Mouse (Mus musculus) forebrain, embryonic 13.5 days (tissue): Measurements from ENCODE around the gene Cacng5. TPM values are rescaled to one million over a fixed set of nuclear protein-coding genes. Genes with fewer than 3 reads are reported as not detected.

Experiments
- ATAC-seq: fragments of 200-750 bp; cut with Nextera tagmentation; 2 replicates; pipeline ENCODE4 v1.8.0; 2017
- H3K27ac ChIP-seq: fragments of 300-500 bp; sonication (generic); 2 replicates; pipeline ENCODE4 v1.5.1; 2015; ENCODE audit warnings: inconsistent platforms, mild to moderate bottlenecking, moderate library complexity
- H3K27me3 ChIP-seq: fragments of 300-500 bp; sonication (generic); 2 replicates; pipeline ENCODE4 v1.6.1; 2015; ENCODE audit warnings: mild to moderate bottlenecking, inconsistent platforms
- H3K36me3 ChIP-seq: fragments of 300-500 bp; sonication (generic); 2 replicates; pipeline ENCODE4 v1.6.1; 2015; ENCODE audit warnings: mild to moderate bottlenecking, inconsistent platforms; ENCODE audit not compliant: poor library complexity, severe bottlenecking
- H3K4me1 ChIP-seq: fragments of 300-500 bp; sonication (generic); 2 replicates; pipeline ENCODE4 v1.6.1; 2015; ENCODE audit warnings: inconsistent platforms
- H3K4me2 ChIP-seq: fragments of 300-500 bp; sonication (generic); 2 replicates; pipeline ENCODE4 v1.6.1; 2015; ENCODE audit warnings: inconsistent platforms, mild to moderate bottlenecking, moderate library complexity
- H3K4me3 ChIP-seq: fragments of 300-500 bp; sonication (generic); 2 replicates; pipeline ENCODE4 v1.5.1; 2015; ENCODE audit warnings: mild to moderate bottlenecking, inconsistent platforms
- H3K9ac ChIP-seq: fragments of 300-500 bp; sonication (generic); 2 replicates; pipeline ENCODE4 v1.6.1; 2015; ENCODE audit warnings: mild to moderate bottlenecking, inconsistent platforms
- H3K9me3 ChIP-seq: fragments of 300-500 bp; sonication (generic); replicated peaks from 2 replicates; pipeline ENCODE4 v1.6.1; 2016; ENCODE audit warnings: inconsistent platforms
- WGBS: fragments of 180-500 bp; shearing (Covaris S2); methylation state at CpG from one replicate; pipeline ENCODE4 v1.1.7; 2015; 5-methylcytosine and 5-hydroxymethylcytosine counted together
- polyA plus RNA-seq: library from polyadenylated mRNA; unstranded; fragments of >200 nt; fragmentation: Nextera tagmentation; extraction: Ambion mirVana; gene quantifications from 2 replicates; pipeline ENCODE4 v1.2.1, GENCODE M21; 2015

The Cacng5 gene
- polyA plus RNA-seq, 1 experiment from 2014 or later, result 1.4 TPM

DNA sequence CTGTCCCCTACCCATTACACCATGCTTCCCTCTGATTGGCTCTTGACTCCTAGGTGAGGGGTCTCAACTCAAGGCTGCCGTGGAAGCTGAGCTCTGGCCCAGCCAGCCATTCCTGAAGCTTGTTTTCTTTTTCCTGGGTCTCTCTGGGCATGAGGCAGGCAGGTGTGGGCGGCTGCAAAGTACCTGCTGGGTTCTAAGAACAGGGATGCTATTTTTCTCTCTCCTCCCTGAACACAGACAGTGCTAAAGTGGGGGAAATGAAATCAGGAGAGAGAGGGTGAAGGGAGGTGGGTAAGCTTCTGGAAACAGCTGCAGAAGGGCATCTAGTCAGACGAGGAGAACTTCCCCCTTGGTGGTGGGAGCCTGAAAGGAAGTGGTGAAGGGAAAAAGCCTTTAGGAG lies 14.9 kb upstream of the Cacng5 start:
- no peaks in the 10 kb centered on the region for H3K4me1 ChIP-seq
- ATAC-seq, result no peak

DNA sequence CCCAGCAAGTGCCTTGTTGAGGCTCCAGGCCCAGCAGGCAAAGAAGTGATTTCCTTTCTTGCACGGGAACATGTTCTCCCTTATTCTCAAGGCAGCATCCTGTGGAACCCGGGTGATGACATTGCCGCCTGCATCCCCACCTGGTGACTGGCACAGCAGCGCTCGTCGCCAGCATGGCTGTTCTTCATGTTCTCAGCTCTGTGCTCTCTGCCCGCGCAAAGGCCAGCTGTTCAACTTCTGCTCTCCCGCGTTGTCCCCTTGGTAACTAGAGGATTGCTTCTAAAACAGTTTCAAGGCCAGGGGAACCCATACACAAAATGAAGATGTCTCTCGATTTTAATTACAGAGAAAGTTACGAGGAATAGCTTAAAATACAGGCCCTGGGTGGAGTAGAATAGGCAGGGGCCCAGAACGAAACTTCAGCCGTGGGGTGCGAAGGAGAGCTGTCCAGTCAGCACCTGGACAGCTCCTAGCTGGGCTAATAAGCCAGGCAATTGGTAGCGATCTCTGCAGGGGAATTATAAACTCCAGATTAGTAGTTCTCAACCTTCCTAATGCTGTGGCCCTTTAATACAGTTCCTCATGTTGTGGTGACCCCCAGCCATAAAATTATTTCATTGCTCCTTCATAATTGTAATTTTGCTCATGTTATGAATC lies 5.1 kb upstream of the Cacng5 start:
- Histone ChIP-seq H3K4me3 (no peak overlapping the region), H3K27ac (no peak overlapping the region; the same call in 1 of the 2 replicates), H3K9ac (no peak overlapping the region), H3K36me3 (no peaks in the 10 kb centered on the region), H3K27me3 (peaks cover 11% of the 10 kb centered on the region), H3K4me2 (no peak overlapping the region), H3K4me1 (peaks cover 22% of the 10 kb centered on the region), H3K9me3 (no peaks in the 10 kb centered on the region)
- 38% methylated on average over 16 of the region's 16 CpGs for WGBS
- no peak for ATAC-seq

More for the DNA sequence above, 14.9 kb upstream of the Cacng5 start:
- no peak overlapping the region for H3K4me3 ChIP-seq
- H3K27ac ChIP-seq, result no peak overlapping the region
- no peak overlapping the region for H3K4me2 ChIP-seq
- H3K9ac ChIP-seq, result no peak overlapping the region
- no peaks in the 10 kb centered on the region for H3K27me3 ChIP-seq
- no peaks in the 10 kb centered on the region for H3K36me3 ChIP-seq
- no peaks in the 10 kb centered on the region for H3K9me3 ChIP-seq
- WGBS, result 69% methylated on average over 3 of the region's 3 CpGs

DNA sequence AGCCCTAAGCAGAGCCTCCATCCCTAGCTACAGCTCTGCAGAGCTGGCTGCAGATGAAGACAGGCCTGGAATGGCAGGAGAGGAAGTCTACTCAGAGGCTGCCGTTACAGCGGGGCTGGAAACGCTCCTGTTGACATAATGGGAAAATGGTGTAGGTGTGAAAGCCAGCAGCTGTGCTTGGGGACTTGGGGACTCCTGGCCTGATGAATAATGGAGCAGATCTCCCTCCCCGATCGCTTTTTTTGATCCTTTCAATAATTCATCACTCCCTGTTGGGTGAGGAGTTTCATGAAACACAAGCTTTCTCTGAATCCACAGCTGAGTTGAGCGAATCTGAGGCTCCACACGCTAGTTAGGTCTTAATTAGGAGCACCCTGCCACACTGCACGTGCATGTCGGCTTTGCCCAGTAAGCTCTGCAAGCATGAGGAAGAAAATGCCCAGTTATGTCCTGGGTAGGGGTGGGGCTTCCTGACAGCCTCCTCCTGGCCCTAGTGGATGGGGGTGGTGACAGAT lies 2.9 kb upstream of the Cacng5 start:
- 31% methylated on average over 9 of the region's 9 CpGs for WGBS
- H3K4me3 ChIP-seq, result no peak overlapping the region
- H3K36me3 ChIP-seq, result no peaks in the 10 kb centered on the region
- H3K27me3 ChIP-seq, result peaks cover 23% of the 10 kb centered on the region
- H3K9me3 ChIP-seq, result no peaks in the 10 kb centered on the region
- H3K27ac ChIP-seq, result peak overlapping the region; percentile 37
- peak; percentile 64 for ATAC-seq
- H3K9ac ChIP-seq, result no peak overlapping the region
- H3K4me1 ChIP-seq, result peaks cover 30% of the 10 kb centered on the region
- H3K4me2 ChIP-seq, result 0 out of 2 replicates have a peak overlapping the region, but pooled peaks have one; percentile 8

DNA sequence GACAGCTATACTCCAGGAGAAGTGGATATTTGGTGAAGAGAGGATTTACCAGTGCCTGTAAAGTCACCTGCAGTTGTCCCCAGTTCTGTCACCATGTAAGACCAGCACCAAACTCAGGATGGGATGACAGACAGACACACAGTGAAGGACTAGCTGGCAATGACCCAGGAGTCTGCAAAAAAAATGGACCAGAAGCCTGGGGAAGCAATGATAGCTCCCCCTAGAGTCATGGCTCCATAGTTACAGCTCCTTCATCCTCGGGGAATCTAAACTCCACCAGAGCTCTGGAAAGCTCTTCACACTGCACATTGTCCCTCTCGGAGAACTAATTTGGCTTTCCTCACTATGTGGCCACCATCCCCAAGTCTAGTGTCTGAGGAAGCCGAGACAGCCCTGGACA lies 1.5 kb downstream of the Cacng5 start:
- H3K4me1 ChIP-seq, result peaks cover 21% of the 10 kb centered on the region
- no peak overlapping the region for H3K27ac ChIP-seq
- H3K9ac ChIP-seq, result no peak overlapping the region
- 55% methylated on average over 3 of the region's 3 CpGs for WGBS
- peaks cover 23% of the 10 kb centered on the region for H3K27me3 ChIP-seq
- no peak overlapping the region for H3K4me3 ChIP-seq
- no peaks in the 10 kb centered on the region for H3K36me3 ChIP-seq
- H3K9me3 ChIP-seq, result peaks cover 5% of the 10 kb centered on the region; the same call in 1 of the 2 replicates
- H3K4me2 ChIP-seq, result no peak overlapping the region
- no peak for ATAC-seq

DNA sequence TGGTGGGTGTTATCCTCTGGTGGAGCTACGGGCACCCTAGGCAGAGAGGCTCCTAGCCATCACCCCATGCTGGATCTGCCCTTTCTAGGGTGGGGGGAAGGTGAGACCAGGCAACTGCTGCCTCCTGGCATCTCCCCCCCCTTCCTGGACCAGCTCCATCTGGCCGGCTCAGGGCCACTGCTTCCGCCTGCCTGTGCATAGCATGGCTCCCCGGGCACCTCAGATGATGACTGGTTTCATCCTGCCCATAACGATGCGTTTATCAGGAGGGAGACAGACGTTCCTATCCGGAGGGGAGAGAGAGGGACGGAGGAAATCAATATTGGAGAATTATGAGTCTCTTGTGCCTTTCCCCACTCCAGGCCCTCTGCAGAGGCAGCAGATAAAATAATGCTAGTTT lies 9.5 kb downstream of the Cacng5 start:
- no peak overlapping the region for H3K4me2 ChIP-seq
- H3K36me3 ChIP-seq, result no peaks in the 10 kb centered on the region
- no peaks in the 10 kb centered on the region for H3K27me3 ChIP-seq
- H3K4me3 ChIP-seq, result no peak overlapping the region
- no peak for ATAC-seq
- peaks cover 5% of the 10 kb centered on the region; the same call in 1 of the 2 replicates for H3K9me3 ChIP-seq
- H3K27ac ChIP-seq, result no peak overlapping the region
- H3K9ac ChIP-seq, result no peak overlapping the region
- WGBS, result 69% methylated on average over 9 of the region's 9 CpGs
- H3K4me1 ChIP-seq, result 0 out of 2 replicates have a peak, but pooled peaks cover 14% of the 10 kb centered on the region

DNA sequence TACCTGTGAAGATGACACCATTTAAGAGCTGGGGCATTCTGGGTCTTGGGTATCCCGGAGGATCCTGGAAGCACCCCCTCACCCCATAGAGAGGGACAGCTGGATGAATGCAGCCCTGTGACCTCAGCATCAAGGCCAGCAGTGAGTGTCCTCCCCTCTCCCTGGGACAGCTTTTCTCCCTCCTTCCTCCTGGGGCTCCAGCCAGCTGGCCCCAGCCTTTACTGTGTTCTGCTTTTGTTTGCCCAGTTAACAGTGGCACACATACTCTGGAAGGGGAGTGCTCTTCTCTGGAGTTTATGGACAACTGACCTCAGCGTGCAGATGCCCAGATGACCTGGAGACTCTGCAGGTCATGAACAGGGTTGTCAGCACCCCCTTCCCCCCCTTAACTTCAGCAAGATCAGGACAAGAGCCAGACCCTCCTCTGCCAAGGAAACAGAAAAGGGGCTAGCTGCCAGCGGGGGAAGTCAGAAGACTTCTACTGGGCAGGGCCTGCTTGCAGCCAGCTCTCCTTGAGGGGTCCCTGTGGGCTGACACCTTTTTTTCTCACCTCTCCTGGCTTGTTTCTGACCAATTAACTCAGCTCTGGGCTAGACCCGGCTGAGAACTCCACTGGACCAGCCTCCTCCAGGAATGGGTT lies 10.8 kb downstream of the Cacng5 start:
- Histone ChIP-seq H3K27me3 (no peaks in the 10 kb centered on the region), H3K9ac (no peak overlapping the region), H3K9me3 (no peaks in the 10 kb centered on the region), H3K4me1 (0 out of 2 replicates have a peak, but pooled peaks cover 14% of the 10 kb centered on the region), H3K36me3 (no peaks in the 10 kb centered on the region), H3K4me3 (no peak overlapping the region), H3K4me2 (no peak overlapping the region), H3K27ac (no peak overlapping the region; the same call in 1 of the 2 replicates)
- no peak for ATAC-seq
- WGBS, result 55% methylated on average over 4 of the region's 4 CpGs

DNA sequence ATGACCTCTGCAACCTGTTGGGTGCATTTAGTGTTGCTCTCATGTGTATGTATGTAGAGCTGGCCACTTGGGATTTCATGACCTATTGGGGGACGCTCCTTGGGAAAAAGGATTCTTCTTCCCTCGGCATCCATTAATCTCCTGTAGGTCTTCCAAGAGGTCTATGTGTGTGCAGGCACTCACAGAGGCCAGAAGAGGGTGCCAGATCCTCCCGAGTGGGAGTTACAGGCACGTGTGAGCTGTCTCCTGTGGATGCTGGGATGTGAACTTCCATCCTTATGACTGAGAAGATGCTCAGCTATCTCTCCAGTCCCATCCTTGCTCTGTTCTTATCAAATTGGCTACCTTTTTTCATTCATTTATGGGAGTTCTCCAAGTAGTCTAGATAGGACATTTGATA lies 14.4 kb downstream of the Cacng5 start:
- no peak overlapping the region for H3K4me3 ChIP-seq
- no peaks in the 10 kb centered on the region for H3K36me3 ChIP-seq
- H3K4me2 ChIP-seq, result no peak overlapping the region
- no peak for ATAC-seq
- H3K27me3 ChIP-seq, result no peaks in the 10 kb centered on the region
- H3K9ac ChIP-seq, result no peak overlapping the region
- no peak overlapping the region for H3K27ac ChIP-seq
- no peaks in the 10 kb centered on the region for H3K9me3 ChIP-seq
- 0 out of 2 replicates have a peak, but pooled peaks cover 10% of the 10 kb centered on the region for H3K4me1 ChIP-seq
- WGBS, result 44% methylated on average over 4 of the region's 4 CpGs

DNA sequence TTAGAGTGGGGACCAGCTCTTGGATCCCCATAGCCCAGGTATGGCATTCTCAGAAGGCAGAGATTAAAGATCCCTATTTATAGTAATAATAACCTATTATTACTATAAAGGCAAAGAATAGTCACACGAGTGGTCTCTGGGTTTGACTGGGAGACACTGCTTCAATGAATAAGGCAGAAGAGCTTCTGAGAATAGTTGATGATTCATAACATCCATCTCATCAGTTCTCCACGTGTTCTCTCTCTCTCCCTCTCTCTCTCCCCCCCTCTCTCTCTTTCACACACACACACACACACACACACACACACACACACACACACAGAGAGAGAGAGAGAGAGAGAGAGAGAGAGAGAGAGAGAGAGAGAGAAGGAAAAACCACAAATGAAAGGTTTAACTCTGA lies 16.2 kb downstream of the Cacng5 start:
- Histone ChIP-seq H3K36me3 (no peaks in the 10 kb centered on the region), H3K4me2 (no peak overlapping the region), H3K9ac (no peak overlapping the region), H3K27me3 (no peaks in the 10 kb centered on the region), H3K27ac (no peak overlapping the region), H3K9me3 (no peaks in the 10 kb centered on the region), H3K4me1 (0 out of 2 replicates have a peak, but pooled peaks cover under 1% of the 10 kb centered on the region), H3K4me3 (no peak overlapping the region)
- WGBS, result 60% methylated on average over 2 of the region's 2 CpGs
- no peak for ATAC-seq

DNA sequence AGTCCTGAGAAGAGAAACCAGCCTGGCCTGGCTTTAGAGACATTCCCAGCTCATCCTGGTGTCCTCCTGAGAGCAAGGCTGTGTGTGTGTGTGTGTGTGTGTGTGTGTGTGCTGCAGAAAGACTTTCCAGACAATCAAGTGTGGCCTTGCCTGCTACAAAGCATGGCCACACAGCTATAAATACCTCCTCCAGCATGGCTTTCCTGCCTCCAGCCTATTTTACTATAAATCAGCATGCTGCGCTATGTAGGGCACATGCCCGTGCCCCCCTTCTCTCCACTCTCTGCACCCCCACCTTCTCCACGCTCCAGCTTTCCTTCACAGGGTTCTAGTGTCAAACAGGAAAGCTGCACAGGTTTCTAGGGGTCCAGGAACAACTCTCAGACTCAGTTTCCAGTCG lies 19.2 kb downstream of the Cacng5 start:
- Histone ChIP-seq H3K4me2 (no peak overlapping the region), H3K9me3 (no peaks in the 10 kb centered on the region), H3K9ac (no peak overlapping the region), H3K4me3 (no peak overlapping the region), H3K36me3 (no peaks in the 10 kb centered on the region), H3K27me3 (no peaks in the 10 kb centered on the region), H3K27ac (no peak overlapping the region), H3K4me1 (no peaks in the 10 kb centered on the region)
- WGBS, result 85% methylated on average over 4 of the region's 4 CpGs
- ATAC-seq, result no peak

DNA sequence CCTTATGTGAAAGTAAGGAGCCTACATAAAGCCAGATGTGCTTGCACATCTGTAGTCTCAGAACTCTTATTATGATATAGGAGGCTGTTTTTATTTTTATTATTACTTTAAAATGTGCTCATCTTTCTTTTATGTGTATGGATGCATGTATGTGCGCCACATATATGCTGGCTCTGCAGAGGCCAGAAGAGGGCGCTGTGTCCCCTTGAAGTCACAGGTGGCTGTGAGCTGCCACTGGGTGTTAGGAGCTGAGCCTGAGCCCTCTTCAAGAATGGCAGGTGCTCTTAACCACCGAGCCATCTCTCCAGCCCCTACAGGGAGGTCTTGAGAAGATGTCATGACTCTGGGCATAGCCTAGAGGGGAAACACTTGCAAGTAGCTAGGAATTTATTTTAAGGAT lies 23.5 kb downstream of the Cacng5 start:
- Histone ChIP-seq H3K27ac (no peak overlapping the region), H3K9ac (no peak overlapping the region), H3K4me3 (no peak overlapping the region), H3K9me3 (no peaks in the 10 kb centered on the region), H3K4me2 (no peak overlapping the region), H3K4me1 (no peaks in the 10 kb centered on the region), H3K27me3 (no peaks in the 10 kb centered on the region), H3K36me3 (no peaks in the 10 kb centered on the region)
- no peak for ATAC-seq
- 81% methylated on average over 3 of the region's 3 CpGs for WGBS

DNA sequence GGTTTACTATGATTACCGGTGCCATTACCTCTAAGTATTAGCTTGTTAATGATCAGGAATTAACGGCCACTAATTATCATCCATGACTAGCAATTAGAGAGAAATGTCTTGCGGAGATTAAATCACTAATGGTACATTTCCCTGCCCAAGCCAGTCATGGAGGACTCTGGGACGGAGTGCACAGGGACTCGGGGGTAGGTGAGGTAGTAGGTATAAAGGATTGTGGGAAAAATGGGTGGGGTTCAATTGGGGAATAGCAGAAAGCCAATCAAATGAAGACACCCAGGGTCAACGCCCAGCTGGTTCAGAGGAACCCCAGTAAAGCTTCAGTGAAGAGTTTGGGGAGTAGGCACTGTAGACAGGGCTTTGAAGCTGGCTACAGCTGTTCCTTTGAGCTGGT lies 27.5 kb downstream of the Cacng5 start:
- 59% methylated on average over 6 of the region's 6 CpGs for WGBS
- Histone ChIP-seq H3K9me3 (no peaks in the 10 kb centered on the region), H3K9ac (no peak overlapping the region), H3K36me3 (no peaks in the 10 kb centered on the region), H3K4me3 (no peak overlapping the region), H3K4me2 (no peak overlapping the region), H3K27me3 (no peaks in the 10 kb centered on the region), H3K4me1 (no peaks in the 10 kb centered on the region), H3K27ac (no peak overlapping the region)
- ATAC-seq, result no peak

DNA sequence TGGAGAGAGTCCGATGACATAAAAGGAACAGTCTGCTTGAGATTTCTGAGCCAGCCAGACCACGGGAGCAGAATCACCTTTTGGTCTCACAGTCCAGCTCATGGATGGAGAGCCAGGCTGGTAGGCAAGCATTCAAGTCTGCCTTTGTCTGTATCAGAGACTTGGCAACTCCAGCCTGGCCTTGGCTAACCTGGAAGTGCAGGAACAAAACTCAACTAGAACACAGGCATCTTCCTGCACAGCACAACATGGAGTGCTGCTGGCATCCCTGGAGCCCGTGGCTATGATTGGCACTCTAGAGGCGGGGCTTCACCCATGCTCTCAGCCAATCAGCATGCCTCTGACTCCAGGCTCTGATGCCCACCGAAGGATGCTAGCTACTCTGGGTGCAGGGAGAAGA lies 38.0 kb downstream of the Cacng5 start:
- H3K27me3 ChIP-seq, result no peaks in the 10 kb centered on the region
- 68% methylated on average over 5 of the region's 5 CpGs for WGBS

More for the DNA sequence above, 38.0 kb downstream of the Cacng5 start:
- H3K36me3 ChIP-seq, result no peaks in the 10 kb centered on the region
- no peak overlapping the region for H3K9ac ChIP-seq
- H3K4me1 ChIP-seq, result peaks cover 5% of the 10 kb centered on the region; the same call in 1 of the 2 replicates
- peaks cover 3% of the 10 kb centered on the region; the same call in 1 of the 2 replicates for H3K9me3 ChIP-seq
- no peak overlapping the region for H3K4me2 ChIP-seq
- H3K4me3 ChIP-seq, result no peak overlapping the region
- peak; percentile 63; the same call in 1 of the 2 replicates for ATAC-seq
- H3K27ac ChIP-seq, result no peak overlapping the region
